Mouse (Mus musculus): ENCODE measurements around the gene Mypn.
A peak's percentile ranks its signal among the peaks of the same experiment; 100 is the strongest.

Mypn gene

DNA sequence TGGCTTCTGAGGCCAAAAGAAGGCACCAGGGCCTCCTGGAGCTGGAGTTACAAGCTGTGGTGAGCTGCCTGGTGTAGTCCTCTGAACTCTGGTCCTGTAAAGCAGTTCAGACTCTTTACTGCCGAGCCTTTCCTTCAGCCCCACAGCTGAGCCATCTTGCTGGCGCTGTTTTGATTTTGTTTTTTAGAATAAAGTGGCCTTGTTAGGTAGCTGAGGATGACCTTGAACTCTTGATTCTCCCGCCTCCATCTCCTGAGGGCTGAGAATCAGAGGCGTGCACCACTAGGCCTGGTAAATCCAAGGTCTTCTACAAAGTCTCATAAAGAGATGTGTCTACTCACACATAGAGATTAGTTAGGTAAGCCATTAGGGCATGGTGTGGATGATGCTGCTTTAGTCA is 49.0 kb downstream of the Mypn start:
- DNase-seq (ENCODE audit: low spot score), result no peak

DNA sequence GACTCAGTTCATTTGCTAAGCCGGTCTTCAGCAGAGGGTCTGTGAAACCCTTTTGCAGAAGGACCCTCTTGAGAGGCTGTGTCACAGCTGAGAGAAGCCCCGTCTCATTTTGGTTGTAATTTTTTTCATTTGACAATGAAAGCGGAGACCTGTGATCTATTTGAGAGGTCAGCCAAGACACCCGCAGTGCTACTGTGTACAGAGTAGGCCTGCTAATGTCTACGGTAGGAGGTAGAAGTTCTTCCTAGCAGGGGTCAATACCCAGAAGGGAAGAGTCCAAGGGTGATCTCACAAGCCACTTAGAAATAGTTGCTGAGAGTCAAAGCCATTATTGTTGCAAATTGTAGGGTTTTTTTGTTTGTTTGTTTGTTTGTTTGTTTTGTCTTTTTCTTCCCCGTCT is 49.5 kb downstream of the Mypn start:
- DNase-seq (ENCODE audit: low spot score), result no peak

DNA sequence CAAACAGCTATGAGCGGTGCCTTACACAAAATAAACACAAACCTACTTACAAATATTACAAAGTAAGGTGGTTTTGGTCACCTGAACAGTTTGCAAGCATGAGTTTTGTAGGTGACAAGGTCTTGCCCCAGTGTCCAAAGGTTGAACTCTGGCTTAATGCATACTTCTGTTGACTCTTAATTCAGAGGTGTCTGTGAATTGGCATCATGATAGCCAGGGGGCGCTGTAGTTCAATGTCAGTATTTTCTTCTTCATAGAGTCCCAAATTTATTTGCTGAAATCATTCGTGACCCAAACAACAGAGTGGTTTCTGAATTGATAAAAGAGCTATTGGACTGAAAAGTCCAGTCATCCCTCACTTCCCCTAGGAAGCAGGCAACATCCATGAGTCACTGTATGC is 50.2 kb downstream of the Mypn start:
- peak; percentile 82 for DNase-seq (ENCODE audit: low spot score)

DNA sequence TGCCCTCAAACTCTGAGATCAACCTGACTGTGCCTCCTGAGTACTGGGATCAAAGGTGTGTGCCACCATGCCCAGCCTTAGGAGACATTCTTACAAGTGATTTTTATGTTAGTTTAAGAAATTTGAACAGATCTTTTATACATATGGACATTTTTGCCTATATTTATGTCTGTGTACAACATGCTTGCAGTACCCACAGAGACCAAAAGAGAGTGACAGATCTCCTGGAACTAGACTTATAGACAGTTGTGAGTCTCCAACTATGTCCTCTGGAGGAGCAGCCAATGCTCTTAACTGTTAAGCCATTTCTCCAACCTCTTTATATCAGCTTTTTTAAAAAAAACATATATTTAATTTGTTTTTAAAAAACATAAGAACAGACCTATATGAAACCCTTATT is 51.4 kb downstream of the Mypn start:
- DNase-seq (ENCODE audit: low spot score), result no peak

DNA sequence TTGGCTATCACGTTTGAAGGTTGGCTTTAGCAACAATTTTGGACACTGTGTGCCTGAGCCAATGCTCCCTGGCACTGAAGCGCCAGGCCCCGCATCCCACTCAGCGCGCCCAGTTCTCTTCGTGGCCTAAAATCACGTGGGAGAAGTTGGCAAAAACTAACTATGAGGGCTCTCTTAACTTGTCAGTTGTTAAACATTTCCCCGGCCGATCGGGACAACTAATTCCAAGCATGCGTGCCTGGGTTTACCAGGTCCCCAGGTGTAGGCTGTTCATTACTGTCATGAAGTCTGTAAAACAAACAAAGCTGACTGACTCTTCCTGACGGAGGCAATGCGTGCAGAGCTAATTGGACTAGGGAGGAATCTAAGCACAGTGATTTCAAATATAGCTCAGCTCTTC is 61.1 kb downstream of the Mypn start:
- DNase-seq (ENCODE audit: low spot score), result no peak

DNA sequence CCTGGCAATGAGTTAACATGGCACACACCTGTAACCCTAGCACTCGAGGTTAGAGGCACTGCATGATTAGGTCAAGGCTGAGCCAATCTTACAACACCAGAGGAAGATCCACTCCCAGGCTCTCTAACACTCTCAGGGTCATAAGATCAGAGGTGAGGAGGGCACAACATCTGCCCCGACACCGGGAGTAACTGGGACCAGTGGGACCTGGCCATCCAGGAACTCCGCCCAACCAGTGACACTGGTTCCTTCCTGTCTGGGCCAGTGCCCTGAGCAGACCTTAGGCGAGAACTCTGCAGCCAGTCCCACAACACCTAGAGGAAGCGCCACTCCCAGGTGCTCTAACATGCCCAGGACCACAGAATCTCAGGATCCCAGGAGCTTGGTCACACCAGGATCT is 67.3 kb downstream of the Mypn start:
- DNase-seq (ENCODE audit: low spot score), result no peak

DNA sequence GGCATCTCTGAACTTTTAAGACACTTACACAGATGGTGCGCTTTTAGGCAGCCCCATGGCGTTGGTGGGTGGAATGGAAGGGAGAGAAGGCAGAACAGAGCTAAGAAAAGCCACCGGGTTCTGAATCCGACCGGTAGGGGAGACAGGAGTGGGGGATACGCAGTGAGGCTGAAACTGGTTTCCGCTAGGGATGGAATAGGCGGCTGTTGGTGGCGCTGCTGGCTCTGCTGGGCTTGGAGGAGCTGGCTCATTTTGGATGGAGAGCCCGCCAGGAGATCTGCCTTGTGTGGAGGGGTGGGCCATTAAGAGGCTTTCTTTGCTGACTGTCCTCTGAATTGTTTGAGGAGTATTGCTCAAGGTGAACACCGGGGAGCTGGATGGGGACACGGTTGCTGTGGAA is 68.1 kb downstream of the Mypn start:
- DNase-seq (ENCODE audit: low spot score), result no peak

DNA sequence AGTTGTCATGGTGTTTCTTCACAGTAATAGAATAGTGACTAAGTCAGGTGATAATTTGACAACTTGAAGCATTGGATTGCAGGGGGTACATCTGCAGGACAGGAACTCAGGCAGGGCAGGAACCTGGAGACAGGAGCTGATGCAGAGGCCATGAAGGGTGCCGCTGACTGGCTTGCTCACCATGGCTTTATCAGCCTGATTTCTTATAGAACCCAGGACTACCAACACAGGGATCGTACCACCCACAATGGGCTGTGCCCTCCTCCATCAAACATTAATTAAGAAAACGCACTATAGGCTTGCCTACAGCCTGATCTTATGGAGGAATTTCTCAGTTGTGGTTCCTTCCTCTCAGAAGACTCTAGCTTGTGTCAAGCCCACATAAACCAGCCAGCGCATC is 70.4 kb downstream of the Mypn start:
- no peak for DNase-seq (ENCODE audit: low spot score)

DNA sequence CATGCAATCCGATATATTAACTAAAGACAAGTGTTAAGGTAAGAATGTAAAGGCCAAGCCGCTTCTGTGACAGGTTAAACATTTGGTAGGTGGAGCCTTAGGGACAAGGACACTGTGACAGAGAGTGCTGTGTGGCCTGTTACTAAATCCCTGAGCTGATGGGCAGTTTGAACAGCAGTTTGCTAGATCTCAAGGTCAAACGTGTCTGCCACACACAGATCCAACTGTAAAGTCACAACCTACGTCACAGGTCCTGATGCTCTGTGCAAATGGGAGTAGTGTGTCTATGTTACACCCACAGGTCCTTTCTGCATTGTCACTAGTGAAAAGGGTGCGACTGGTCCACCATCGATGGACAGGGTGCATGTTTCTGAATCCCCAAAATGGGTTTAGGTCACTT is 71.4 kb downstream of the Mypn start:
- DNase-seq (ENCODE audit: low spot score), result no peak

DNA sequence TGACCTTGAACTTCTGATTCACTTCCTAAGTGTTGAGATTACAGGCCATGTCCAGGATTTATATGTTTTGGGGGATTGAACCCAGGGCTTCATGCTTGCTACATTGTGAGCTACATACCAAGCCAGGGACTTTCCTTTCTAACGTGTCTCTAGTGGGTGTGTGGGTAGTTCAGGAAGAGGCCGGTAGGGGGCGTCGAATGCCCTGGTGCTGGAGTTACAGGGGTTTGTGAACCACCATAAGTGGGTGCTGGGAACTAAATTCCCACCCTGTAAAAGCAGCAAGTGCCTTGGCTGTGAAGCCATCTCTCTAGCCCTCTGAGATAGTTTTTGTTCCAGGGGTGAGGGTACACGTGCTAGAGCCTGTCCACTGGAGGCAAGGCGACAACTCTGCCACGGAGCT is 73.3 kb downstream of the Mypn start:
- DNase-seq (ENCODE audit: low spot score), result no peak

DNA sequence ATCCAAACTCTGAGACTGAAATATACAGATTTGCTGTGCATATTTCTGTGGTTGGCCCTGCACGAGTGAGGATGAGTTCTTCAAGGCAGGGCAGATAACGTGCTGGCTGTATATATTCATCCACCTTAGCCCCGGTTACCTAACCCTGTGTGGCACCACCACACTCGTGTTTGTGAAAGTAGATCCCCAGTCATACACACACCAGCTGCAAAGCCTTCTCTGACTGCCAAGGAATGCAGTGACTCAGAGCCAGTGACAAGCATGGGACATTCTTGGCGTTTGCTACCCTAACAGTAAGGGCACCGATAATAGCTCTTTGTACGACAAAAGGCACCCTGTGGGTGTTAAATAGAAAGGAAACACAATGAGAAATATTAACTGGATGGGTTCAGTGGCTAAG is 75.5 kb downstream of the Mypn start:
- no peak for DNase-seq (ENCODE audit: low spot score)

DNA sequence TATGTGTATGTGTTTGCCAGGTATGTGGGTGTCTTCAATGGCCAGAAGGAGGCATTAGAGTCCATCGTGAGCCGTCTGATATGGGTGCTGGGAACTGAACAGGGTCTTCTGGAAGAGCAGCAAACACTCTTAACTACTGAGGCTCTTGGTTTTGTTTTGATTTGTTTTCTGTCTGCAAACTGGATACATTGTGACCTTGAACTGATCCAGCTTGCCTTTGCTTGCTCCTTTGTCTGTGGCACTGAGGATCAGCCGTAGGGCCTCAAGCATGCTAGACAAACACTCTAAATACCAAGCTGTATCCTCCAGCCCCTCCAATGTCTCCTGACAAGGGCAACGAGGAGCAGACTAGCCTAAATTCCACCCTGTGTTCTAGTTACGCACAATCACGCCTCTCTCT is 76.6 kb downstream of the Mypn start:
- no peak for DNase-seq (ENCODE audit: low spot score)

DNA sequence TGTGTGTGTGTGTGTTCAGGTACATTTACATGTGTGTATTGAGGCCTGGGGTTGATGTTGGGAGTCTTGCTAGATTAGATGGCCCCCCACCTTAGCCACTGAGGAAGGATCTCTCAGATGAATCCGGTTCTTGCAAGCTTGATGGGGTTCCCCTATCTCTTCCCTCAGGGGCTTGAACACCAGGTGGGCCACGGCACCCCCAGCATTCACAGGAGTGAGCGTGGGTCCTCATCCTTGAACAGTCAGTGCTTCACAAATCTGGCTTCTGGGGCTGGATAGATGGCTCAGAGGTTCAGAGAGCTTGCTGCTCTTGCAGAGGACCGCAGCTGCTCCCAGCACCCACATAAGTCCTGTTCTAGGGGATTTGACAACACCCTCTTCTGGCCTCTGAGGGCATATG is 77.6 kb downstream of the Mypn start:
- no peak for DNase-seq (ENCODE audit: low spot score)

DNA sequence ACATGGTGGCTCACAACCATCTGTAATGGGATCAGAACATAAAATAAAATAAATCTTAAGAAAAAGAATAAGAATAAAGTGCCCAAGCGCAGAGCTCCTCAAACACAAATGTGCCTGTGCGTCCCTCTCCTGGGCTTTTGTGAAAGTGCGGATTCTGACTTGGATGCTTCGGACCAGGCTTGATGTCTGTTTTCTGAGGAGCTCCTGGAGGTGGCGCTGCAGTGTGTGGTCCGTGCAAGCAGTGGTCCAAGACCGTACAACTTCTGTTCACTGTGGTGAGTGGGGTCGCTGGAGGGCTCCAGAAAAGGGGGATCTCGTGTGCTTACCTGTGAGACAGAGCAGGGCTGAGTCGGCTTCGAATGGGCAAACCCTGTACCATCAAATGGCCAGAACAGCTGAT is 78.4 kb downstream of the Mypn start:
- no peak for DNase-seq (ENCODE audit: low spot score)

DNA sequence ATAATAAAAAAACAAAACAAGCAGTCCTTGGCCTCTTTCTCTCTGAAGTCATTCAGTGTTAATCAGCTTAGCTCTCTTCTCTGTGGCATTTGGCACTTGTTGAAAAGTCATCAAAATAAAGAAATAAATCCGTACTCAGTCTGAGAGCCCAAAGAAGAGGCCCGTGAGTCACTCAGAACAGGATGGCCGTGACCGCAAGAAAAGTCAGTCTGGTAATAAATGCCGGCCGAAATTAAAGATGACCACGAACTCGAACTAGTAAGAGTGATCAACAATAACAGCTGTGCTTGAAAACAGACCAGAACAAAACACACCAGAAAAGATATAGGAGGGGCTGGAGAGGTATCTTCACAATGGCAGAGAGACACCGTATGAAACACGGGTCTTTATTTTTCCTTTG is 79.7 kb downstream of the Mypn start:
- no peak for DNase-seq (ENCODE audit: low spot score)

DNA sequence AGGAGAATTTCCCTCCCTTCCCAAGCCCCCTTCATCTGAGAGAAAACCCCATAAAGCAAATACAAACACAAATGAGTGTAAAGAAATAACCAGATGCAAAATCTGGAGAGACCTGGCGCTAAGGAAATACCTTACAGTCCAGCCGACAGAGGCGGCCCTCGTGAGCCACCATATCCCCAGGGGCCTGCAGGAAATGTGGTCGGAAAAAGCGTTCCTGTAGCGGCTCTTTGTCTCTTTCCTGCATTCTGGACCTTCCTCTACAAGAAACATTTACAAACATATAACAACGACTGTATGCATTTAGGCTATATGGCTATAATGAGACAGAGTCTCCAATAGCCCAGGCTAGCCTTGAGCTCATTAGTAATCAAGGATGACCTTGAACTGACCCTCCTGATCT is 80.6 kb downstream of the Mypn start:
- DNase-seq (ENCODE audit: low spot score), result no peak

DNA sequence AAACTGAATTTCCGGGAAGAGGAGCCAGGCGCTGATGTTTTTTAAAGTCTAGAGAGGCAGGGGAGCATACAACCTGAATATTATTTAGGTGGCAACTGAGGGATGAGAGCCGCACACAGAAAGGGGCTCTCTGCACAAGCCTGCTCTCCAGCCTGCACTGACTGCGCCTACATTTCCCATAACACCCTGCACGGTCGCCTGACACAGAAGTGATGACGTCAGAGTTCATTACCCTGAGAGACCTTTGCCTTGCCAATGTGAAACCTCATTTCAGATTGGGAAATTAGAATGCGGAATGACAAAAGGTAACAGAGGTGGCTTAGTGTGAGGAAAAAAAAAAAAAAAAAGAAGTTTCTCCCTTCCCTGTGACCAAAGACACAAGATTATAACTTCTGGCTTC is 81.2 kb downstream of the Mypn start:
- DNase-seq (ENCODE audit: low spot score), result peak; percentile 41

DNA sequence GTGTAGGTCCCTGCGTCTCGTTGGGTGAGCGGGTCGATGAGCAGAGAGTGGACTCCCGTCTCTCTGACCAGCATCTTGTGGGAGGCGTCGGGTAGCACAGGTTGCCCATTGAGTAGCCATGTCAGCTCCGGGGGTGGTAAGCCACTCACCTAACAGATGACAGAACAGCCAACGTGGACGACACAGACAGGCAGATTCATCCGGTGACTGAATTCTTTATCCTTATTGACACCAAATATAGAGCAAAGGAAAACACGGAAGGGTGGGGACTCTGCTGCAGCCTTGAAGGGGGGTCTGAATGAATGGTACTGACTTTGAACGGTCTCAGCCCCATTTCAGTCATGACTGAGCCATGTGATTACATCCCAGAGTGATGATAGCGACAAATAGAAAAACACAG is 81.8 kb downstream of the Mypn start:
- no peak for DNase-seq (ENCODE audit: low spot score)

DNA sequence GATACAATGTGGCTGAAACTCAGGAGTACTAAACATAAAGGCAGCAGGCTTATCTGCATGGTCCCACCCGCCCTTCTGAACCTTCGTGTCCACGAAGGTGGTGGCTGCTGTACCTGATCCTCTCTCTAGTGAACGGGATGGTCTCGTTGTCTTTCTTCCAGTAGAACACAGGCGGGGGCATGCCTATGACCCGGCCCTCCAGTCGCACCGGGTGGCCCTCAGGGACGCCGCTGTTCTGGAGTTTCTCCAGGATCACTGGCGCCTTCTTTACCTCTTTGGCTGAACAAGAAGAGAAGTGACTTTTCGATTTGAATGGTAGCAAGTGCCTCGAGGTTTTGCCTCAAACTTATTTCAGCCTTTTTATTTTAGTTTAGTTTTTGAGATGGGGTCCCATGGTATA is 83.8 kb downstream of the Mypn start:
- no peak for DNase-seq (ENCODE audit: low spot score)

DNA sequence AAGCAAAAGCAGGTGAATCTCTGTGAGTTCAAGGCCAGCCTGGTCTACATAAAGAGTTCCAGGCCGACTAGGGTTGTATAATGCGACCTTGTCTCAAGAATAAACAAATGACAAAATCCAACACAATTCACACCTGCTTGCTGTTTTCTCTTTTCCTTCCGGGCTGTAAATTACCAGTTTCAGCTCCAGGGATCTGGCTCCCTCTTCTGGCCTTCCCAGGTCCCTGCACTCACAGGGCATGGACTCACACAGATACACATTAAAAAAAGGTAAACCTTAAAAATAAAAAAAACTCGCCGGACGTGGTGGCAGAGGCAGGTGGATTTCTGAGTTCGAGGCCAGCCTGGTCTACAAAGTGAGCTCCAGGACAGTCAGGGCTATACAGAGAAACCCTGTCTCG is 86.2 kb downstream of the Mypn start:
- no peak for DNase-seq (ENCODE audit: low spot score)

DNA sequence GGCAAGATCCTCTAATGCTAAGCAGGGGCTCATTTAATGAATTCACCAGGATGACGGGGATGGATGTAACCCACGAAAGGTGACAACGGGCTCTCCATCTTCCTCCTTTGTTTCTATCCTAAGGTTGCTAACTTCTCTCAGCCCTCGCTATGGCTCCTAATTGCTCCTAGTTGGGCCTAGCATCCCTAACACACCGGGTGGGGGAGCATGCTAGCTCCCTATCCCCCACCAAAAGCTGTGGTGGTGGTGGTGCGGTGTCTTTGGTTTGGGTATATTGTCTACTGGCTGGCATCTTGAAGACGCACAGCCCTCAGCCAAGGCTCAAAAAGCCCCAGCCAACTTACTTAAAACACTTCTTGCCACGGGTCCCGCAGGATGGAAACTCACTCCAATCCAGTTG is 87.4 kb downstream of the Mypn start:
- no peak for DNase-seq (ENCODE audit: low spot score)

DNA sequence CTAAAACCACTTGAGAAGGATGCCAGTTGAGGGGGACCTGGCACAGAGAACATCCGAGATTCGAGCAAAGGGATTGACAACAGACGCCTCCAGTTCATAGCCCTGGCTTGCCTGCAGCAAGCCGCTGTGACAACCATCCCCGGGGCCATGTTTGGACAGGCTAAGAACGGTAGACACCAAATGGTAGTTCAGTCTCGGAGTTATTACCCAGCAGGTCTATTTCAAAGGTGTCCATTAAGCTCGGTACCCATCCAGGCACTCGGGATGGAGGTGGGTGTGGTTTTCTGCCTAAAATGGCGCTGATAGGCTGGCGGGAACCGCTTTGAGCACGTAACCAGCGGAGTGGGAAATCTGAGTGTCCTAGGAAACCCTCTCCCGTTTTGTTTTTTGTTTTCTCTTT is 87.9 kb downstream of the Mypn start:
- no peak for DNase-seq (ENCODE audit: low spot score)

DNA sequence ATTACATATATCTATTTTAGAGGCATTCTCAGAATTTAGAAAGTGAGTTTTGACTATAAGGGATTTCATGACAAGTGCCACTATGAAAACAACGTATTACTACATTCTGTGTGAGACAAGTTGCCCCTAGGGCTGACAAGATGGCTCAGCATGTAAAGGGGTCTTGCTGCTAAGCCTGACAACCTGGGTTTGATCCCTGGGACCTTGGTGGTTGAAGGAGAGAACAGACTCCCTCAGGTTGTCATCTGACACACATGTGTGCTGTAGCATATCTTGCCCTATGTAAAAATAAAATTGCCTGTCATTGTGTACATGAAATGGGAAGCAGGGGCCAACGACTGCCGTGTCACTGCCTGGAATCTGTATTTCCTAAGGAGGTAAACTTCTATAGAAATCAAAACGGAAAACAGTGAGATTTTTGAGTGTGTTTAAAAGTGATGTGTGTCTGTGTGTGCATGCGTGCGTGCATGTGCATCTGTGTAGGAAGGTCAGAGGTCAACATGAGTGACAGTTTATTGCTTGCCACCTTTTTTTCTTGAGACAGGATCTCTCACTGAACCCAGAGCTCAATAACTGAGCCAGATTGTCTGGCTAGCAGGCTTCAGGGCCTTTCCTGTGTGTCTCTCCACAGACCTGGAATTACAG is 89.9 kb downstream of the Mypn start:
- DNase-seq (ENCODE audit: low spot score), result no peak

DNA sequence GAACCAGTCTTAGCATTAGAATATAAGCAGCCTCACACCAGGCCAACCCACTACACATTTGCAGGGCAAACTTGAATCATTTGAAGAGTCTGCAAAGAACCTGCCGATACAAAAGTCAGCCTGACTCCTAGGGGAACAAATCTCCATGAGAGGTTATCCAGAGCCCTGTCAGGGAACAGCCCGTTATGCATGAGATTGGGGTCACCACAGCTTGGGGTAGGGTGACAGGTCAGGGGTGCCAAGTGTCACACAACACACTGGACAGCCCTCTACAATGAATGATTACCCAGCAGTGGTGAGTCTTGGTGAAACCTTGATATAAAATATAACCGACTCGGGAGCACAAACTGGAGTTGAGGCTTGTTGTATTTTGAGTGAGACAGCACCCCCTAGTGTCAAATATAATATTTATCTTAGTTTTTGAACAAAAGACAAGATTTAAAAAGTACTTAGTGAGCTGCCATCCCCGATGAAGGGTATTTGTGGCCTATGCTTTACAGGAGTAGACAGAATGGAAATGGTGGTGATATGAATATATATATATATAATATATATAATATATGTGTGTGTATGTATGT is 90.6 kb downstream of the Mypn start:
- DNase-seq (ENCODE audit: low spot score), result no peak

DNA sequence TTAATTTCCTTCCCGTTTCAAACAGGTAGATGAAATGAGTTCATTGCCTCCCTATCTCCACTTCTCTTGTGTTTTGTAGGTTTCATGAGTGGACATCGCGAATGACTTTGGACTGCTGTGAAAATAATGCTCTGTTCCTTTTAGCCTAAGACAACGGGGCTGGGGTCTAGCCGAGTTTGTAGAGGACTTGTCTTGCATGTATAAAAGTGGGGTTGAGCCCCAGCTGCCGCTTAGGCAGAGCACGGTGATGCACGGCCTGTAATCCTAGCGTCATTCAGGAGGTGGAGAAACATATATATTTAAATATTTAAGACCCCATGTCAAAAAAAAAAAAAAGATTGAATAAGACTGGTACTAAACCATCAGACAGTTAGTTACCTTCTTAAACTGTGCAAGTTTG is 103.1 kb downstream of the Mypn start:
- no peak for DNase-seq (ENCODE audit: low spot score)

Data from lung, postnatal 25 days (tissue).